Mouse (Mus musculus) lung, adult 2 months (tissue): Measurements from ENCODE around the gene Myl6b. TPM values are rescaled to one million over a fixed set of nuclear protein-coding genes. Genes with fewer than 3 reads are reported as not detected.

Source experiments
- DNase-seq: peaks from one replicate; pipeline ENCODE4 v3.0.0; 2022
- H3K4me1 ChIP-seq: fragments of 200-500 bp; 2 replicates; pipeline ENCODE4 v1.6.1; 2011; ENCODE audit warnings: low read length; ENCODE audit not compliant: control insufficient read depth, insufficient read depth
- H3K4me3 ChIP-seq: fragments of 200-500 bp; replicated peaks from 2 replicates; pipeline ENCODE3; 2011; ENCODE audit warnings: low read depth, mild to moderate bottlenecking, control low read depth, low read length; ENCODE audit errors: extremely low read depth
- CTCF ChIP-seq: fragments of 200-500 bp; IDR thresholded peaks from 2 replicates; pipeline ENCODE4 v1.5.1; 2011; ENCODE audit warnings: mild to moderate bottlenecking, low read length, control low read depth; ENCODE audit not compliant: insufficient read depth
- POLR2A ChIP-seq: fragments of 200-500 bp; IDR thresholded peaks from 2 replicates; pipeline ENCODE4 v1.6.1; 2011; ENCODE audit warnings: low read depth, mild to moderate bottlenecking, control low read depth, low read length, borderline replicate concordance; ENCODE audit errors: extremely low read depth
- WGBS: fragments of 180-500 bp; shearing (Covaris S2); methylation state at CpG from one replicate; pipeline ENCODE4 v1.1.7; 2018; 5-methylcytosine and 5-hydroxymethylcytosine counted together
- polyA plus RNA-seq: library from polyadenylated mRNA; depleted of rRNA; stranded (reverse); fragments of >200 nt; gene quantifications from 2 replicates; pipeline ENCODE4 v1.2.3, GENCODE M21; 2012

The Myl6b gene
- polyA plus RNA-seq, 1 experiment = 1.9 TPM

DNA sequence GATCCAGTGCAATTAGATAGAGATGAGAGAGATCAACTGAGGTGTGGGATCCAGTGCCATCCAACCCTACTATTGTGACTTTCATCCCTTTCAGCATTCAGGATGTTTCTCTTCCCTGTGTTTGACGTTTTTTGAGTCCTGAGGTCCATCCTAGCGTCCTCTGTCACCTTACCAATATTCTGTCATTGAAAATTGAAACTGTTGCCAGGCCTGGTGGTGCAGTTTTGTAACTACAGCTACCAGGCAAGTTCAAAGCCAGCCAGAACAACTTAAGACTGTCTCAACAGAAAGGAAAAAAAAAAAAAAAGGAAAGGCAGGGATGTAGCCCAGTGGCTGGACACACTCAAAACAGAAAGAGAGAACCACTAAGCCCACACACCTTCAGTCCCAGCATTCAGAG lies 3.2 kb downstream of the Myl6b start:
- WGBS = 57% methylated on average over 2 of the region's 2 CpGs
- peaks cover 16% of the 10 kb centered on the region for H3K4me1 ChIP-seq
- H3K4me3 ChIP-seq = no peak overlapping the region
- TF ChIP-seq POLR2A = no peak
- no peak for DNase-seq

- Histone ChIP-seq H3K4me1 (peaks cover 16% of the 10 kb centered on the region), H3K4me3 (peak overlapping the region; percentile 71)
- DNase-seq = peak; percentile 19
- 38% methylated on average over 11 of the region's 11 CpGs for WGBS
- TF ChIP-seq POLR2A (0 out of 2 replicates have a peak, but pooled peaks have one; percentile 9), CTCF (no peak)
These were observed 3.7 kb downstream of the Myl6b start for GRCm38 (mm10) chr10:128494667-128495245.

- H3K4me3 ChIP-seq = peak within 1 kb of the TSS; percentile 98
- H3K4me1 ChIP-seq = peaks cover 16% of the 10 kb centered on the region
- DNase-seq = peak; percentile 96
- WGBS = under 1% methylated on average over 45 of the region's 45 CpGs
- TF ChIP-seq POLR2A (peak; percentile 99), CTCF (peak; percentile 64)
These were observed 4.5 kb downstream of the Myl6b start, which contains the start of gene Myl6 for GRCm38 (mm10) chr10:128493695-128494666. Gene Myl6, minus strand, starts transcription at chr10:128494145.

- TF ChIP-seq POLR2A = no peak
- no peak for TF ChIP-seq CTCF
- no peak for DNase-seq
- WGBS = 0% methylated on average over 12 of the region's 12 CpGs
- peaks cover 16% of the 10 kb centered on the region for H3K4me1 ChIP-seq
- peak overlapping the region; percentile 98 for H3K4me3 ChIP-seq
These were observed 5.2 kb downstream of the Myl6b start for GRCm38 (mm10) chr10:128493319-128493694.

DNA sequence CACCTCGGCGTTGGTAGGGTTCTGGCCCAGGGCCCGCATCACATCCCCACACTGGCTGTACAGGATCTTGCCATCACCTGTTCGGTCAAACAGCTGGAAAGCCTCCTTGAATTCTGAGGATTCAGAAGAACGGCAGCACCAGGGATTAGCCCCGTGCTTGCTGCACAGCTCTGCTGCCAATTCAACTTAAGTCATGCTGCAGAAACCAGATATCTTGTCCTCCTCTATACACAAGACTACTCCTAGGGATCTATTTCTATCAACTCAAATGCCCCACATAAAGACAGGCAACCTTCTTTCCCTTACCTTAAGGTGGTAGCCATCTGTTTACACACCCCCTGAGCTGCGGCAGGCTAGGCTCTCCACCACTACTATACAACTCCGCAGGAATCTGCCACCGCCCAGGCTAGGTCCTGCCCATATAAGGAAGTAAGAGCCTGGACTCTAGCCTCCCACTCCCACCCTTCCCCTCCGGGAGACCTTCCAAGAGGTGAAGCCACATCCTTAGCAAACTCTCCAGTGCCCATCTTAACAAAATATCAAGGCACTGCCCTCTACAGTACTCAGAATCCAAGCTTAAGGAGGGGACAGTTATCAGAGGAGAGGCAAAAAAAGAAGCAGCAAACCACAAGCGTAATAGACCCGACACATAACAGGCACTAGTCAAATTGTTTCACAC lies 5.7 kb downstream of the Myl6b start:
- Histone ChIP-seq H3K4me1 (peaks cover 16% of the 10 kb centered on the region), H3K4me3 (peak overlapping the region; percentile 98)
- TF ChIP-seq CTCF (no peak), POLR2A (peak; percentile 19; the same call in 1 of the 2 replicates)
- DNase-seq = peak; percentile 76
- 8% methylated on average over 12 of the region's 12 CpGs for WGBS

- Histone ChIP-seq H3K4me1 (peaks cover 16% of the 10 kb centered on the region), H3K4me3 (peak overlapping the region; percentile 98)
- 0 out of 2 replicates have a peak, but pooled peaks have one; percentile 5 for TF ChIP-seq POLR2A
- DNase-seq = peak; percentile 13
- WGBS = 11% methylated on average over 8 of the region's 8 CpGs
These were observed 6.4 kb downstream of the Myl6b start for GRCm38 (mm10) chr10:128492051-128492450.

DNA sequence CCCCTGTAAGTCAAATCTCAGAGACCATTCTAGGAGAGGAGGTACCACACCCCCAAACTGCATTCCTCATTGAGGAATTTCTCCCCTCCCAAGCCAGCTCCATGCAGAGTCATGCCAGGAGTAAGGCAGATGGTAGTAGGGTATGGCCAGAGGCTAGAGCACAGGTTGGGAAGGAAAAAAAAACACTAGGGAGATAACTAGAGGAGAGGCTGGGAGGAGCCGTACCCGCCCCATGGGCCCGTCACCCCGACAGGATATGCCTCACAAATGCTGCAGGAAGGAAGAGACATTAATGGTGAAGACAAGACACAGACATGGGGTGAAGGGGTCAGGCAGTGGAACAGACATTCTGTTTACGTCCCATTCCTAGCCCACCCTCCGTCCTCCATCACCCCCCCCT lies 7.0 kb downstream of the Myl6b start:
- no peak for TF ChIP-seq CTCF
- TF ChIP-seq POLR2A = no peak
- Histone ChIP-seq H3K4me3 (peak overlapping the region; percentile 4), H3K4me1 (peaks cover 16% of the 10 kb centered on the region)
- DNase-seq = no peak
- 20% methylated on average over 6 of the region's 6 CpGs for WGBS

DNA sequence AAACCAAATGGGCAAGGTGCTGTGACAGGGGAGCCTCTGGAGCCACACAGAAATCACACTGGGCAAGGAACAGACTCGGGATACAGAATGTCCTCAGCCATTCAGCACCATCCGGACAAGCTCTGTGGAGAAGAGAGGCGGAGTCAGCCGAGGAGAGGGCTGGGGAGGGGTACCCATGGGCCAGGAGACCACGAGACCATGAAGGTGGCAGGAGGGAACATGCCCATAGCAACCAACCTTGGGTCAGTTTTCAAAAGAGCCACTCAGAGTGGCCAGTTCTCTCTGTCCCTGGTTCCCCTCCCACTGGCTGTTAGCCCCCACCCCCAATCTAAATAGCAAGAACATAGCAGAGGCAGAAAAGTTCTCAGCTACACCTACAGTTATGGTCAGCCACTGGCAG lies 7.6 kb downstream of the Myl6b start:
- 31% methylated on average over 5 of the region's 5 CpGs for WGBS
- H3K4me1 ChIP-seq = peaks cover 16% of the 10 kb centered on the region
- DNase-seq = no peak
- H3K4me3 ChIP-seq = no peak overlapping the region
- TF ChIP-seq POLR2A = no peak
- TF ChIP-seq CTCF = no peak

GRCm38 (mm10) chr10:128490232-128490631 lies 8.3 kb downstream of the Myl6b start:
- Histone ChIP-seq H3K4me1 (peaks cover 16% of the 10 kb centered on the region), H3K4me3 (no peak overlapping the region)
- WGBS = 18% methylated on average over 5 of the region's 5 CpGs
- DNase-seq = no peak
- TF ChIP-seq POLR2A = no peak
- no peak for TF ChIP-seq CTCF

- peaks cover 12% of the 10 kb centered on the region for H3K4me1 ChIP-seq
- DNase-seq = no peak
- no peak overlapping the region for H3K4me3 ChIP-seq
- WGBS = 35% methylated on average over 4 of the region's 4 CpGs
- TF ChIP-seq POLR2A = no peak; the same call in 1 of the 2 replicates
- no peak for TF ChIP-seq CTCF
These were observed 8.7 kb downstream of the Myl6b start for GRCm38 (mm10) chr10:128489785-128490184.
